In the genomic region with DNA sequence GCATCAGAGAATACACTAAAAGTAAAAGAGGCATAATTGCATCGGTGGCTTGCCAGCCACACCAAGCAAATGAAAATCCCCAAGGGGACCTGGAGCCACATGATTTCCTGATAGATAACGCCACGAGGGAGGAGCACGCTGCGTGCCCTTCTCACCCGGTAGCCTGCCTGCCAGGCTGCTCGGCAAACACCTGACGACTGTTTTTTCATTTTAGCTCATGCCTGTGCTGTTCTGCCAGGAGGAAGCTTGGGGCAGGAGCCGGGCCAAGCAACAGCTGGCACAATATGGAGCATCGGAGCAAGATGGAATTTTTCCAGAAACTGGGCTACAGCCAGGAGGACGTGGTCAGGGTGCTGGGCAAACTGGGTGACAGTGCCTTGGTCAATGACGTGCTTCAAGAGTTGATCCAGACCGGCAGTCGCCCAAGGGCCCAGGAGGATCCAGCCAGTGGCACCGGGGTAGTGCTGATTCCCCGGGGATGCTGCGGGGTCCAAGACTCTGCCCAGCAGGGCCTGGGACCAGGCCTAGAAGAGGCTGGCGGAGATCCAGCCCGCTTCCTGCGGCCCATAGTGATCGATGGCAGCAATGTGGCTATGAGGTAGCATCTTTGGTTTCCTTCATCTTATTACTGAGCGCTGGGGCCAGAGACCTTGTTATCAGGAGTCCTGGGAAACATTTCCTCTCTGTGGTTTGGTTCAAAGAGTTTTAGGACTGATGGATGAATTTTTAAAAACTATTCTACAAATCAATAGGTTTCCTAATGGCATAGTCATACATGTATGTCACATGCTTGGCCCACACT, we compare ENCODE assay signal across 8 mouse cellular contexts. TPM values are rescaled to one million over a fixed set of nuclear protein-coding genes. Genes with fewer than 3 reads are reported as not detected.
DNase-seq lines count a peak whose midpoint lies in the region; ATAC-seq and TF ChIP-seq lines count a peak whose summit lies in the region.

No protein-coding gene starts in this region.

- H3K9ac ChIP-seq in embryonic facial prominence, embryonic 14.5 days (ENCODE audit: low read depth, low read length): no peak overlapping the region
- H3K9ac ChIP-seq in neural tube, embryonic 15.5 days (replicated peaks): no peak overlapping the region

- peak; percentile 33 for DNase-seq in embryonic facial prominence, embryonic 14.5 days (ENCODE audit: low spot score)
- no peak for DNase-seq in embryonic facial prominence, embryonic 10.5 days (ENCODE audit: low spot score)
- peak; percentile 53 to 61 for DNase-seq in spleen, adult 18-20 months
- no peak for DNase-seq in spleen, postnatal 14 days (ENCODE audit: low spot score in 2 of 2)
- DNase-seq in heart, postnatal 10 days: peak; percentile 32 to 34
- no peak for DNase-seq in right cerebral cortex, postnatal 25 days
- no peak for DNase-seq in left cerebral cortex, adult 2 months (ENCODE audit: extremely low spot score in 1 of 2, low spot score in 2 of 2)

- no peaks in the 10 kb centered on the region for H3K9me3 ChIP-seq in embryonic facial prominence, embryonic 14.5 days (ENCODE audit: control insufficient read depth, low read length)
- H3K9me3 ChIP-seq in embryonic facial prominence, embryonic 10.5 days: no peaks in the 10 kb centered on the region
- no peaks in the 10 kb centered on the region for H3K9me3 ChIP-seq in neural tube, embryonic 15.5 days (replicated peaks)

- ATAC-seq in embryonic facial prominence, embryonic 14.5 days (ENCODE audit: low read depth): 0 out of 2 replicates have a peak, but pooled peaks have one; percentile 14
- no peak for ATAC-seq in neural tube, embryonic 15.5 days (ENCODE audit: low FRiP score)

- 84% methylated on average over 22 of the region's 22 CpGs for WGBS in embryonic facial prominence, embryonic 14.5 days
- WGBS in embryonic facial prominence, embryonic 10.5 days: 87% methylated on average over 22 of the region's 22 CpGs
- 85% methylated on average over 22 of the region's 22 CpGs for WGBS in neural tube, embryonic 15.5 days

- H3K27me3 ChIP-seq in embryonic facial prominence, embryonic 14.5 days (replicated peaks; ENCODE audit: control insufficient read depth, insufficient read depth, low read length): no peaks in the 10 kb centered on the region
- no peaks in the 10 kb centered on the region for H3K27me3 ChIP-seq in embryonic facial prominence, embryonic 10.5 days (replicated peaks; ENCODE audit: low read depth, poor library complexity, severe bottlenecking)
- H3K27me3 ChIP-seq in neural tube, embryonic 15.5 days (replicated peaks): no peaks in the 10 kb centered on the region

- no peaks in the 10 kb centered on the region for H3K4me1 ChIP-seq in embryonic facial prominence, embryonic 14.5 days (ENCODE audit: control insufficient read depth, insufficient read depth, low read length)
- 0 out of 2 replicates have a peak, but pooled peaks cover 3% of the 10 kb centered on the region for H3K4me1 ChIP-seq in embryonic facial prominence, embryonic 10.5 days
- H3K4me1 ChIP-seq in neural tube, embryonic 15.5 days: peaks cover 3% of the 10 kb centered on the region; the same call in 1 of the 2 replicates

- no peak for TF ChIP-seq CTCF in left cerebral cortex, adult 2 months (IDR thresholded peaks at IDR 0.05)

- intact Hi-C loops in heart, postnatal 10 days (cut with DNase I): no loop called here
- intact Hi-C loops in left cerebral cortex, adult 2 months (cut with DNase I): no loop called here

- H3K4me2 ChIP-seq in embryonic facial prominence, embryonic 14.5 days (ENCODE audit: low read depth, low read length): no peak overlapping the region
- no peak overlapping the region for H3K4me2 ChIP-seq in neural tube, embryonic 15.5 days

- H3K4me3 ChIP-seq in embryonic facial prominence, embryonic 14.5 days (ENCODE audit: low read depth, low read length): no peak overlapping the region
- no peak overlapping the region for H3K4me3 ChIP-seq in embryonic facial prominence, embryonic 10.5 days
- H3K4me3 ChIP-seq in neural tube, embryonic 15.5 days (replicated peaks): no peak overlapping the region
- no peak overlapping the region for H3K4me3 ChIP-seq in left cerebral cortex, adult 2 months

- no peaks in the 10 kb centered on the region for H3K36me3 ChIP-seq in embryonic facial prominence, embryonic 14.5 days (ENCODE audit: control insufficient read depth, insufficient read depth, low read length)
- H3K36me3 ChIP-seq in embryonic facial prominence, embryonic 10.5 days (replicated peaks): no peaks in the 10 kb centered on the region
- no peaks in the 10 kb centered on the region for H3K36me3 ChIP-seq in neural tube, embryonic 15.5 days

- H3K27ac ChIP-seq in embryonic facial prominence, embryonic 14.5 days (replicated peaks; ENCODE audit: low read depth, low read length): no peak overlapping the region
- H3K27ac ChIP-seq in embryonic facial prominence, embryonic 10.5 days (replicated peaks): no peak overlapping the region
- no peak overlapping the region for H3K27ac ChIP-seq in neural tube, embryonic 15.5 days (replicated peaks)
- no peak overlapping the region for H3K27ac ChIP-seq in left cerebral cortex, adult 2 months

RNA-seq across cellular contexts. Expression of gene Zc3h12d, which starts 7.5 kb away (rescaled TPM):
- 0.11 and 0.24 TPM in 2 replicates for polyA plus RNA-seq in embryonic facial prominence, embryonic 14.5 days (2014; fragmentation: Nextera tagmentation; extraction: Ambion mirVana)
- 0.09 and 0.12 TPM in 2 replicates for polyA plus RNA-seq in embryonic facial prominence, embryonic 10.5 days (2016; fragmentation: Nextera tagmentation; extraction: Ambion mirVana)
- total RNA-seq in heart, postnatal 10 days (2021): under 1 TPM; 0.17 to 0.25 TPM
- 0.19 and 0.34 TPM in 2 replicates for polyA plus RNA-seq in neural tube, embryonic 15.5 days (2015; fragmentation: Nextera tagmentation; extraction: Ambion mirVana)
- under 1 TPM in 1 of 2 experiments, not detected in 1; 0.07 TPM for total RNA-seq in left cerebral cortex, adult 2 months (2021)

RNA-seq across cellular contexts. Expression of gene Ppil4, which starts 47.1 kb away (rescaled TPM):
- polyA plus RNA-seq in embryonic facial prominence, embryonic 14.5 days (2014; fragmentation: Nextera tagmentation; extraction: Ambion mirVana): 32.8 and 33.6 TPM in 2 replicates
- 41.6 and 41.9 TPM in 2 replicates for polyA plus RNA-seq in embryonic facial prominence, embryonic 10.5 days (2016; fragmentation: Nextera tagmentation; extraction: Ambion mirVana)
- 10 to 100 TPM; 19.4 to 21.2 TPM for total RNA-seq in heart, postnatal 10 days (2021)
- 42.1 and 43.0 TPM in 2 replicates for polyA plus RNA-seq in neural tube, embryonic 15.5 days (2015; fragmentation: Nextera tagmentation; extraction: Ambion mirVana)
- total RNA-seq in left cerebral cortex, adult 2 months (2021): 10 to 100 TPM; 32.5 to 33.5 TPM

RNA-seq across cellular contexts. Expression of gene Ginm1, which starts 47.1 kb away (rescaled TPM):
- 82.9 and 87.3 TPM in 2 replicates for polyA plus RNA-seq in embryonic facial prominence, embryonic 14.5 days (2014; fragmentation: Nextera tagmentation; extraction: Ambion mirVana)
- polyA plus RNA-seq in embryonic facial prominence, embryonic 10.5 days (2016; fragmentation: Nextera tagmentation; extraction: Ambion mirVana): 44.7 and 52.8 TPM in 2 replicates
- total RNA-seq in heart, postnatal 10 days (2021): 10 to 100 TPM; 76.1 to 83.5 TPM
- 54.0 and 58.5 TPM in 2 replicates for polyA plus RNA-seq in neural tube, embryonic 15.5 days (2015; fragmentation: Nextera tagmentation; extraction: Ambion mirVana)
- total RNA-seq in left cerebral cortex, adult 2 months (2021): 10 to 100 TPM; 15.8 to 18.7 TPM

Comparison
In these comparisons a context has a peak if more than half of its experiments do, and no peak if none do; other contexts are left out.
1. DNase-seq: peak in embryonic facial prominence, embryonic 14.5 days (single experiment), spleen, adult 18-20 months (2 of 2) and heart, postnatal 10 days (2 of 2); none in embryonic facial prominence, embryonic 10.5 days (single experiment), spleen, postnatal 14 days (0 of 2), right cerebral cortex, postnatal 25 days (single experiment) and left cerebral cortex, adult 2 months (0 of 2).